Mouse (Mus musculus) activated CD4-positive, CD25-positive, alpha-beta regulatory T cell, adult 9 weeks (primary cell): ENCODE data around the gene Sema3g. TPM values are rescaled to one million over a fixed set of nuclear protein-coding genes. Genes with fewer than 3 reads are reported as not detected.

Experiments used
- polyA plus RNA-seq: library from polyadenylated mRNA; unstranded; fragments of 100-300 nt; shearing (Covaris generic); gene quantifications from one replicate; pipeline ENCODE4 v1.2.1, GENCODE M21; 2017

Gene Sema3g
- 0.07 TPM for polyA plus RNA-seq

GRCm38 (mm10) chr14:31217666-31218065 is at the start of gene Sema3g:
Sema3g (plus strand) TSS chr14:31217860.

DNA sequence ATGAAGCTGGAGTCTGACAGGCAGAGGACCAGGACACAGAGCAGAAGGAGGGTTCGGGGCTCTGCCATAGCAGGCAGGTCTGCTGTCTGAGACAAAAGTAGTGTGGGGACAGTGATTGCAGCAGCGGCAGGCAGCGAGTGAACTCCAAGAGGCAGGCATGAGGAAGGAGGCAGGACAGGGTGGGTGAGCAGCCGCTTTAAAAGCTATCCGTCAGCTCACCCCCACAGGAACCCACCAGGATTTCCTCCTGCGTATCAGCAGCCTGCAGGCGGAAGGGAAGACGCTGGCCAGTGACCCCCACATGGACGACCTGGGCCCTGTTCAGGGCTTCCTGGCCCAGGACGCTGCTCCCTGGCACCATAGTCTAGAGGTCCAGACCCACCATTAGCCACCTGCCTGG is 49.2 kb upstream of the Sema3g start, which contains the start of gene Stab1:
TSS of gene Stab1 (minus strand) at position 217 of the 400 bp plus-strand sequence.

GRCm38 (mm10) chr14:31208084-31208483 is 9.6 kb upstream of the Sema3g start, which contains the start of gene Tnnc1:
Tnnc1 (plus strand) TSS chr14:31208312.

GRCm38 (mm10) chr14:31216846-31217245 is 814 bp upstream of the Sema3g start, which contains the start of gene Nisch:
Nisch (minus strand) TSS chr14:31216946.

GRCm38 (mm10) chr14:31251084-31251604 is 33.5 kb downstream of the Sema3g start, which contains the start of the genes Phf7 and Bap1:
Phf7 (minus strand) TSS chr14:31251317.
Bap1 (plus strand) TSS chr14:31251450.

Other genes starting within 250 kb of the Sema3g start
- gene Glt8d1, start 216.5 kb upstream of the Sema3g start, polyA plus RNA-seq = 8.5 TPM
- 367 TPM for gene Spcs1, start 216.2 kb upstream of the Sema3g start, polyA plus RNA-seq
- gene Pbrm1, start 198.7 kb upstream of the Sema3g start, polyA plus RNA-seq = 40.6 TPM
- gene Gnl3, start 198.7 kb upstream of the Sema3g start, polyA plus RNA-seq = 84.0 TPM
- gene Smim4, start 88.9 kb upstream of the Sema3g start, polyA plus RNA-seq = 58.6 TPM
- not detected for gene Nt5dc2, start 86.8 kb upstream of the Sema3g start, polyA plus RNA-seq
- 3.2 TPM for gene Stab1, start 49.2 kb upstream of the Sema3g start, polyA plus RNA-seq
- gene Tnnc1, start 9.5 kb upstream of the Sema3g start, polyA plus RNA-seq = 0.42 TPM
- 176 TPM for gene Nisch, start 914 bp upstream of the Sema3g start, polyA plus RNA-seq
- 12.3 TPM for gene Phf7, start 33.5 kb downstream of the Sema3g start, polyA plus RNA-seq
- gene Bap1, start 33.6 kb downstream of the Sema3g start, polyA plus RNA-seq = 90.5 TPM
- gene Dnah1, start 106.0 kb downstream of the Sema3g start, polyA plus RNA-seq = not detected
- gene Capn7, start 118.8 kb downstream of the Sema3g start, polyA plus RNA-seq = 25.4 TPM
- gene Sh3bp5, start 218.2 kb downstream of the Sema3g start, polyA plus RNA-seq = 27.7 TPM